Mouse (Mus musculus): ENCODE data around the gene Nudt7.

Nudt7 gene

GRCm38 (mm10) chr8:114133510-114134362 lies at the start of gene Nudt7:
Gene Nudt7, plus strand, starts transcription at chr8:114133557.
- peak; percentile 92 for DNase-seq (ENCODE audit: low read depth)

- no peak for DNase-seq (ENCODE audit: low read depth)
Observed at GRCm38 (mm10) chr8:114087932-114088331, 45.4 kb upstream of the Nudt7 start.

- DNase-seq (ENCODE audit: low read depth): no peak
Observed at GRCm38 (mm10) chr8:114090736-114091135, 42.6 kb upstream of the Nudt7 start.

GRCm38 (mm10) chr8:114093321-114093720 lies 40.0 kb upstream of the Nudt7 start:
- no peak for DNase-seq (ENCODE audit: low read depth)

GRCm38 (mm10) chr8:114094526-114094925 lies 38.8 kb upstream of the Nudt7 start:
- DNase-seq (ENCODE audit: low read depth): no peak

- no peak for DNase-seq (ENCODE audit: low read depth)
Observed at GRCm38 (mm10) chr8:114100561-114101206, 32.7 kb upstream of the Nudt7 start.

GRCm38 (mm10) chr8:114103401-114103800 lies 30.0 kb upstream of the Nudt7 start:
- no peak for DNase-seq (ENCODE audit: low read depth)

GRCm38 (mm10) chr8:114105971-114106370 lies 27.4 kb upstream of the Nudt7 start:
- no peak for DNase-seq (ENCODE audit: low read depth)

GRCm38 (mm10) chr8:114109365-114110140 lies 23.8 kb upstream of the Nudt7 start:
- DNase-seq (ENCODE audit: low read depth): no peak

- no peak for DNase-seq (ENCODE audit: low read depth)
Observed at GRCm38 (mm10) chr8:114115076-114115475, 18.3 kb upstream of the Nudt7 start.

- DNase-seq (ENCODE audit: low read depth): no peak
Observed at GRCm38 (mm10) chr8:114116049-114116448, 17.3 kb upstream of the Nudt7 start.

- DNase-seq (ENCODE audit: low read depth): no peak
Observed at GRCm38 (mm10) chr8:114117439-114117838, 15.9 kb upstream of the Nudt7 start.

GRCm38 (mm10) chr8:114121781-114122180 lies 11.6 kb upstream of the Nudt7 start:
- DNase-seq (ENCODE audit: low read depth): no peak

GRCm38 (mm10) chr8:114123611-114124010 lies 9.7 kb upstream of the Nudt7 start:
- DNase-seq (ENCODE audit: low read depth): no peak

- no peak for DNase-seq (ENCODE audit: low read depth)
Observed at GRCm38 (mm10) chr8:114124084-114124750, 9.1 kb upstream of the Nudt7 start.

- DNase-seq (ENCODE audit: low read depth): no peak
Observed at GRCm38 (mm10) chr8:114130838-114131237, 2.5 kb upstream of the Nudt7 start.

- DNase-seq (ENCODE audit: low read depth): no peak
Observed at GRCm38 (mm10) chr8:114131421-114131820, 1.9 kb upstream of the Nudt7 start.

- DNase-seq (ENCODE audit: low read depth): no peak
Observed at GRCm38 (mm10) chr8:114133050-114133509, 277 bp upstream of the Nudt7 start.

- no peak for DNase-seq (ENCODE audit: low read depth)
Observed at GRCm38 (mm10) chr8:114136750-114137149, 3.4 kb downstream of the Nudt7 start.

GRCm38 (mm10) chr8:114137181-114137580 lies 3.8 kb downstream of the Nudt7 start:
- no peak for DNase-seq (ENCODE audit: low read depth)

GRCm38 (mm10) chr8:114140437-114140836 lies 7.1 kb downstream of the Nudt7 start:
- DNase-seq (ENCODE audit: low read depth): no peak

GRCm38 (mm10) chr8:114142199-114142598 lies 8.8 kb downstream of the Nudt7 start:
- DNase-seq (ENCODE audit: low read depth): no peak
